In the genomic region with DNA sequence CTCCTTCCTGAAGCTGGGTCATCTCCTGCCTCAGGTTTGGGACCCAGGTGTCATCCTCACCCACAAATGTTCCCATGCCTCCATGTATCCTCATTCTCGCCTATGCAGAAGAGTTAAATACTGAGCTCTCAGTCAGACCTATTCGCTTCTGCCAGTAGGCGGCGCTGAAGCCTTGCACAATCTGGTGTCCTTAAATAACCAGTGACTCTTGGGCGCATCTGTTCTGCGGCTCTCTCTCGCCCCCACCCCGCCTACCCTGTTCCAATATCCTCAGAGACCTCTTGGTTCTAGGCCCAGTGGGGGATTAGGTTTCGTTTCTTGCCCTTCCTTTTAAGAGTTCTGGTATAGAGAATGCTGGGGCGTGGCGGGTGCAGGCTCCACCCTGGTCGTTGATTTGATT, we compare ENCODE assay signal across 7 mouse cellular contexts. TPM values are rescaled to one million over a fixed set of nuclear protein-coding genes. Genes with fewer than 3 reads are reported as not detected.
DNase-seq lines count a peak whose midpoint lies in the region; ATAC-seq lines count a peak whose summit lies in the region.

No protein-coding gene starts in this region.

- H3K27ac ChIP-seq in intestine, embryonic 15.5 days, result no peak overlapping the region
- H3K27ac ChIP-seq in midbrain, embryonic 12.5 days (replicated peaks), result no peak overlapping the region

- no peak overlapping the region for H3K9ac ChIP-seq in intestine, embryonic 15.5 days
- no peak overlapping the region for H3K9ac ChIP-seq in midbrain, embryonic 12.5 days (replicated peaks)

- H3K4me3 ChIP-seq in intestine, embryonic 15.5 days (replicated peaks), result no peak overlapping the region
- no peak overlapping the region for H3K4me3 ChIP-seq in midbrain, embryonic 12.5 days

- 2% methylated on average over 12 of the region's 12 CpGs for WGBS in intestine, embryonic 15.5 days
- WGBS in midbrain, embryonic 12.5 days, result under 1% methylated on average over 12 of the region's 12 CpGs

- peak; percentile 67; the same call in 1 of the 2 replicates for ATAC-seq in intestine, embryonic 15.5 days
- ATAC-seq in midbrain, embryonic 12.5 days (ENCODE audit: low FRiP score, low read depth), result peak; percentile 72

- H3K4me1 ChIP-seq in intestine, embryonic 15.5 days (replicated peaks), result peaks cover 12% of the 10 kb centered on the region
- peaks cover 32% of the 10 kb centered on the region for H3K4me1 ChIP-seq in midbrain, embryonic 12.5 days

- peak; percentile 82 for DNase-seq in adrenal gland, adult 2 months
- DNase-seq in embryo, embryonic 10.5 days (ENCODE audit: low spot score), result peak; percentile 97
- peak; percentile 70 to 89 for DNase-seq in gastrocnemius, postnatal 4 days (ENCODE audit: low spot score in 2 of 2)
- DNase-seq in left cerebral cortex, postnatal 14 days (ENCODE audit: low spot score in 2 of 2), result peak; percentile 97 to 98
- peak; percentile 77 for DNase-seq in skeletal muscle tissue, adult 2 months (ENCODE audit: low read depth, low spot score)

- peak overlapping the region; percentile 44 for H3K4me2 ChIP-seq in intestine, embryonic 15.5 days (replicated peaks)
- peak overlapping the region; percentile 36 for H3K4me2 ChIP-seq in midbrain, embryonic 12.5 days (replicated peaks)

- H3K27me3 ChIP-seq in intestine, embryonic 15.5 days (replicated peaks), result peaks cover 77% of the 10 kb centered on the region
- H3K27me3 ChIP-seq in midbrain, embryonic 12.5 days, result peaks cover 93% of the 10 kb centered on the region

- no peaks in the 10 kb centered on the region for H3K36me3 ChIP-seq in intestine, embryonic 15.5 days
- H3K36me3 ChIP-seq in midbrain, embryonic 12.5 days, result no peaks in the 10 kb centered on the region

- no peaks in the 10 kb centered on the region for H3K9me3 ChIP-seq in intestine, embryonic 15.5 days
- H3K9me3 ChIP-seq in midbrain, embryonic 12.5 days, result no peaks in the 10 kb centered on the region

- intact Hi-C loops in left cerebral cortex, postnatal 14 days (cut with DNase I), result loop anchor here (2.0 to 10.0 kb wide), 3 partner anchors 114 to 504 kb away; no protein-coding TSS in a partner anchor

RNA-seq across cellular contexts. Expression of a gene that starts 2.5 kb away (rescaled TPM):
- under 1 TPM; 0.62 to 0.75 TPM for total RNA-seq in adrenal gland, adult 2 months (2021)
- polyA plus RNA-seq in adrenal gland, adult 2 months (2012; rRNA removed), result 2.9 and 5.9 TPM in 2 replicates
- total RNA-seq in gastrocnemius, postnatal 4 days (2021), result not detected
- polyA plus RNA-seq in intestine, embryonic 15.5 days (2015; fragmentation: Nextera tagmentation; extraction: Ambion mirVana), result 0.04 TPM in 1 of 2 replicates, not detected in the other
- total RNA-seq in left cerebral cortex, postnatal 14 days (2021), result 10 to 100 TPM; 45.1 to 58.9 TPM
- 52.2 and 65.0 TPM in 2 replicates for polyA plus RNA-seq in midbrain, embryonic 12.5 days (2016; fragmentation: Nextera tagmentation; extraction: Ambion mirVana)

RNA-seq across cellular contexts. Expression of a gene that starts 28.9 kb away (rescaled TPM):
- total RNA-seq in adrenal gland, adult 2 months (2021), result 10 to 100 TPM; 17.3 to 27.0 TPM
- polyA plus RNA-seq in adrenal gland, adult 2 months (2012; rRNA removed), result 47.5 and 54.0 TPM in 2 replicates
- 10 to 100 TPM; 23.6 to 27.2 TPM for total RNA-seq in gastrocnemius, postnatal 4 days (2021)
- 11.4 and 11.9 TPM in 2 replicates for polyA plus RNA-seq in intestine, embryonic 15.5 days (2015; fragmentation: Nextera tagmentation; extraction: Ambion mirVana)
- total RNA-seq in left cerebral cortex, postnatal 14 days (2021), result 10 to 100 TPM in 1 of 2 experiments, 1 to 10 TPM in 1; 7.1 to 10.0 TPM
- polyA plus RNA-seq in midbrain, embryonic 12.5 days (2016; fragmentation: Nextera tagmentation; extraction: Ambion mirVana), result 6.1 and 6.2 TPM in 2 replicates

RNA-seq across cellular contexts. Expression of a gene that starts 58.5 kb away (rescaled TPM):
- total RNA-seq in adrenal gland, adult 2 months (2021), result 10 to 100 TPM; 15.3 to 22.7 TPM
- 26.0 and 29.9 TPM in 2 replicates for polyA plus RNA-seq in adrenal gland, adult 2 months (2012; rRNA removed)
- 10 to 100 TPM; 17.7 to 19.5 TPM for total RNA-seq in gastrocnemius, postnatal 4 days (2021)
- polyA plus RNA-seq in intestine, embryonic 15.5 days (2015; fragmentation: Nextera tagmentation; extraction: Ambion mirVana), result 17.9 and 19.4 TPM in 2 replicates
- total RNA-seq in left cerebral cortex, postnatal 14 days (2021), result 10 to 100 TPM; 19.2 to 28.3 TPM
- 45.7 and 53.3 TPM in 2 replicates for polyA plus RNA-seq in midbrain, embryonic 12.5 days (2016; fragmentation: Nextera tagmentation; extraction: Ambion mirVana)

Comparison
In these comparisons a context has a peak if more than half of its experiments do, and no peak if none do; other contexts are left out.
1. RNA of a gene that starts 2.5 kb away (total RNA-seq): 45.1 to 58.9 TPM in left cerebral cortex, postnatal 14 days; 0.62 to 0.75 TPM in adrenal gland, adult 2 months and not detected in gastrocnemius, postnatal 4 days; every median in the first group is over 10 times any median in the second.
2. Peak in every context shown above with its lines, with median percentiles within 50 percentile points of each other: DNase-seq.